ENCODE assay signal across 27 mouse cellular contexts in the genomic region with DNA sequence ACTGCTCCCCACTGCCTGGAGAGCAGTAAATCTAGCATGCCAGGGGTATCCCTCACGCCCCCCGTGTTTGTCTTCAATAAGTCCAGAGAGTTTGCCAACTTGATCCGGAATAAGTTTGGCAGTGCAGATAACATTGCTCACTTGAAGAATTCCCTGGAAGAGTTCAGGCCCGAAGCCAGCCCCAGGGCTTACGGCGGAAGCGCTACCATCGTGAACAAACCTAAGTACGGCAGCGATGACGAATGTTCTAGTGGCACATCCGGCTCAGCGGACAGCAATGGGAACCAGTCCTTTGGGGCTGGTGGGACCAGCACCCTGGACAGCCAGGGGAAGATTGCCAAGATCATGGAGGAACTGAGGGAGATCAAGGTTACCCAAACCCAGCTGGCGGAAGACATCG.
"Had no signal": no experiment of that assay in that cellular context is flagged by ENCODE, and none has a peak within 500 bp of the region (broad histone marks: within the 10 kb centered on the region; RNA-seq: fewer than 3 reads in every experiment).

No protein-coding gene starts in this region.

- H3K27ac ChIP-seq: limb, embryonic 10.5 days; limb, embryonic 12.5 days; limb, embryonic 13.5 days; limb, embryonic 15.5 days; liver, embryonic 12.5 days; liver, embryonic 13.5 days; liver, embryonic 14.5 days; liver, embryonic 15.5 days; lung, embryonic 15.5 days; macrophage; midbrain, embryonic 10.5 days; midbrain, embryonic 12.5 days; midbrain, embryonic 13.5 days; midbrain, embryonic 15.5 days had no signal

- H3K4me3 ChIP-seq: limb, embryonic 10.5 days; limb, embryonic 12.5 days; limb, embryonic 13.5 days; limb, embryonic 15.5 days; liver, embryonic 12.5 days; liver, embryonic 13.5 days; liver, embryonic 15.5 days; lung, embryonic 15.5 days; megakaryocyte, embryonic 14.5 days; midbrain, embryonic 10.5 days; midbrain, embryonic 12.5 days; midbrain, embryonic 13.5 days; midbrain, embryonic 15.5 days; myocyte had no signal

- DNase-seq: left cerebral cortex, postnatal 4 days; liver; liver, embryonic 13.5 days; liver, postnatal 0 days; lung, adult 18-20 months; lung, adult 2 months; lung, embryonic 14.5 days; lung, postnatal 10 days; lung, postnatal 14 days; lung, postnatal 36 days; lung, postnatal 4 days; midbrain, embryonic 14.5 days had no signal
